Mouse (Mus musculus) c-Kit-positive CD71-positive TER-119-negative erythroid progenitor cells, embryonic 14.5 days (primary cell): ENCODE data around the gene Dnm1.
"Not testable (repeated sequence)": the region's sequence is repeated elsewhere in the genome, so short reads cannot be mapped to it uniquely, and the experiment has no call there.

Experiments used
- DNase-seq: peaks from one replicate; pipeline ENCODE4 v3.0.0-alpha.2; 2013; ENCODE audit warnings: low read depth

Dnm1 gene

DNA sequence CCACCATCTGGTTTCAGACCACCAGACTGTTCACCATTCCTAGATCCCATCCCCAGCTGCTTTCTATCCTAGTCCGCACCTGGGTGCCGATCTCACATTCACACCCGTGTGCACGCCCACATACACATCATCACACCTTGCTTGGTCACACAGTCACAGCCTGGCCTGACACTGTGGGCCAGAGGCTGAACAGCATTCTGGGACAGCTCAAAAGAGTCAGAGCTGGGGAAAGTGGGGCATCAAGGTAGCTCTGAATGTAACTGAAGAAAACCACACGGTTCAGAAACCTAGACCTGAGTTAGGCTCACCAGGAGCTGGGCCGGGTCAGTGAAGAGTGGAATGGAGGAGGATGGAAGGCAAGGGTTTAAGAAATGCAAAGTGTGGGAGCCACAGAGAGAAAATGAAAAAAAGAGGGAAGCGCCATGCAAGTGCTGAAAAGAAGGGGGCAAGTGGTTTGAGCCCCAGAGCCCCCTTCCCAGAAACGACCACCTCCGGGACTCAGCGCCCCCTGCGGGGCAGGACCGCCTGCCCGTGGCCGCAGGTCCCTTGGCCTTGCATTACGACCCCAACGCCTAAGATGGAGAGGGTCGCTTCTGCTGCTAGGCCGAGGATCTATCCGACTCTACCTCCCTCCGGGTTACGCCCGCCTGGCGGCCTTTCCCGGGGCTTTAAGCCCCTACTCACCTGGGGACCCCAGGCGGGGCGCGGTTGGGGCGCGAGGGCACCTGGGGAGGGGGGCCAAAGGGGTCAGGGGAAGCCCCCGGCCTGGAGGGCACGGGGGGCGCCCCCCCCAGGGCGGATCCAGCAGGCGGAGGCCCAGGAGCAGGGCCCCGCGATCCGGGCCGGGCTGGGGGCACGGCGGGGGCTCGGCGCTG lies 41.5 kb downstream of the Dnm1 start:
- no peak for DNase-seq

DNA sequence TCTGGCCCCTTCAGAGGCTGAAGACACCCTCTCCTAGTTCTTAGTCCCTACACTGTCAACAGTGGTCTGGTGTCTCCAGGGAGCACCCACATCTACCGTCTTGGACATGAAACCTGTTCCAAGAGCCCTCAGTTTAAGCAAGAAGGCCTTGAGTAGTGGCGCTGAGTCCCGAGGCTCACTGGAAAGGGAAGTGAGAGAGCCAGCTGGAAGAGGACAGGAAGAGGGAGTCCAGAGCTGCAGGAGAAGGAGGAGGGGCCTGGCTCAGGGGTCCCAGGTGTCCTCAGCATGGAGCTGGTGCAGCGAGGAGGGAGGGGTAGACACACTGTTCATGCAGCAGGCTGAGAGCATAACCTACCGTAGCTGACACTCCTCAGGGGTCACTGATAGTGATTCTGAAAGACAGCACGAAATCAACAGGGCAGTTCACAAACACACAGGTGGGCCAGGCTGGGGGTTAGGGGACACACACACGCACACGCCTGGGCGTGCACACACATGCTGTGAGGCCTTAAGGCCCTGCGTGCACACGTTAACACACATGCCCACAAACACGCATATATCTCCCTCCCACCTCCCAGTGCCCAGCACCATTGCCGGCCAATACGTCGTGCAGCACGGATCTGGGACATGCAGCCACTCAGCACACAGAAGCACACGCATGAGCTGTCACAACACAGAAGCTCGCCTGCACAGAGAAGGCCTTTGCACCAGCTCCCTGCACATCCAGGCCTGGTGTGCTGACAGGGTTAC lies 42.9 kb downstream of the Dnm1 start:
- no peak for DNase-seq

DNA sequence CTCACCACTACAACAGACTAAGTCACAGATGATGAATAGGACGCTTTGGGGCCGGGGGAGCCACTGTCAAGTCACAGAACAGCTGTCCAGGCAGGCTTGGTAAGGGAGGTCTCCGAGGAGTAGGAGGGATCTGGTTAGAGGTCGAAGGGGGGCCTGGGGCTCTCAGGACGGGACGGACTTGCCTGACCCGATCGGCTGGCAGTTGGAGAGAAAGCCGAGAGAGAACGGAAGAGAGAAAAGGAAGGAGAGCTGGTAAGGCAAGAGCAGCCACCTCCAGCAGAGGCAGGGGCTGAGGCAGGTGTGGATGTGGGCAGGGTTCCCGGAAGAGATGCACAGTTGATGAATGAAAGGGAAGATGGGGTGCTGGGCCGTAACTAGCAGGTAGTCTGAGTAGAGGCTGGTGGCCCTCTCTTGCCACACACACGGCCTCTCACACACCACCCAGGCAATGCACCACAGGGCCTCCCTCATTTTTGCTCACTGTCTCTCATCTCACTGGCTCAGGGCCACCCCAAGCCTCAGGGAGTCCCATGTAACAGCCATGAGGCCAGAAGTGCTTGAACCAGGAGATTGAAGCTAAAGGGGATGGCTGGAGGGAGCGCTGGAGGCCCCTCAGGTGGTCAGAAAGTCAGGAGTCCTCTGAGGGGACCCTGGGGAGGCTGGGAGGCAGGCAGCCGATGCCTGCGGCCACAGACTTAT lies 44.1 kb downstream of the Dnm1 start:
- no peak for DNase-seq

DNA sequence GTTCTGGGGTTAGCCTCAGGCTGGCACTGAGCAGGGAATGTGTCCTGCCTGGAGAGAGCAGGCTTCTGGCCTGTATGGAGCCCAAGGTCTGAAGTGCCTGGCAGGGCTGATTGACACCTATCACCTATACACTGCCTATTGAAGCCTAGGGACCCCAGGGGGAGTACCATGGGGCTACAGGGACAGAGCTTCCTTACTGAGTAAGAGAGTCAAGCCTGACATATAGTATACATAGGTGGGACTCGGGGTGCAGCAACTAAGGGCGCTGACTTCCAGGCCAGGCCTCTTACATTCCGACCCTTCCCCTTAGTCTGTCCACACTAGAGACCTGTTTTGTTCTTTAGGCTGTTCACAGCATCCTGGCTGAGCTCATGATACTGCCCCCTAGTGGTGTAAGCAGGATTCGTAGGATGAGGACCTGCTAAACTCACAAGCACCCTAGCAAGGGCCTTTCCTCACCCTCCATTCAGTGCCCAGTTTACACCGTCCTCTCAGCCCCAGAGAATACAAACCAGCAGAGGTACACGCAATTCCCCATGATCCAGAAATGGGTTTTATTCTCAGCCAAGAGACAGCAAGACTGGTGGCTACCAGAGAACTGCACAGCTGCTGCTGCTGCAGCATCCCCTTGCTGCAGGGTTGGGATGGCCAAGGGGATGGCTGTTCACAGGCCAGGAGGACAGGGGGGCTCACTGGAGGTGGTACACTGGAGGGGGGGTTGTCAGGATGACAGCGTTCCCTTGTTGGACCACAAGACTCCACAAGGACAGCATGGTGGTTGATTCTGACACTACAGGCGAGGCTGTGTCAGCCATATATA lies 45.0 kb downstream of the Dnm1 start:
- DNase-seq, result peak; percentile 51

DNA sequence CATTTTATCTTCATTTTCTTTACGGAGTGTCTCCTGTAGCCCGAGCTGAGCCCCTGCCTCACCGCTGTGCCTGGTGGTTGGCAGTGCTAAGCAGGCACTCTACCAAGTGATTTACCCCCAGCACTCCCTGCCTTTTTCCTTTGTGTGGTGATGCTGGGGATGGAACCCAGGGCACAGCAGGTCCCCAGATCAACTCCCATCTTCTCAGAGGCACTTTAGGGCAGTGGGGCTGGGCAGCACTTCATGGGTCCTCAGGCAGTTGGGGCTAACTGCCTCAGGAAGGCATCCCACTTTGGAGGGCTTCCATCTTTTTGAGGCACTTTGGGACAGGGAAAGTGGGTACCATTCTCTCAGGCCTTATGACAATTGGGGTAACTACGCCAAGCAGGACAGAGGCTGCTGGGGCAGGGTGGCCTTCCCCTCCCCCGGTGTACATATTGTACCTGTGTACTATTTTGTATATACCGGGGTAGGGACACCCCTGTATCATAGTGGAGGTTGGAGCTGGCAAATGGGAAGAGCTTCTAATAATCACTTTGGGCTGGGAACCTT lies 45.8 kb downstream of the Dnm1 start:
- DNase-seq, result no peak

DNA sequence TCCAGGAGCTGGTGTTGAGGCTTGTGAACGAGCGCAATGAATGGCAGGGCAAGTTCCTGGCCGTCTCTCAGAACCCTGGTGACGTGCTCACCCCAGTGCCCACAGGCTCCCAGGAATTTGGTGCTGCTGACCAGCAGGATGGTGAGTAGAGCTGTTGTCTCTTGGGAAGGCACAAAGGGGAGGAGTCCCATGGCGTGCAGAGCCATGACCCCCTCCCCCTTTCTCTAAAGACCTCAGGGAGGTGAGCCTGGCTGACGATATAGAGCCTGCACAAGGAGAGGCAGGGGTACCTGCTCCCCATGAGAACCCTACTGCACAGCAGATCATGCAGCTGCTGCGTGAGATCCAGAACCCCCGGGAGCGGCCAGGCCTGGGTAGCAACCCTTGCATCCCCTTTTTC lies 47.0 kb downstream of the Dnm1 start:
- no peak for DNase-seq

DNA sequence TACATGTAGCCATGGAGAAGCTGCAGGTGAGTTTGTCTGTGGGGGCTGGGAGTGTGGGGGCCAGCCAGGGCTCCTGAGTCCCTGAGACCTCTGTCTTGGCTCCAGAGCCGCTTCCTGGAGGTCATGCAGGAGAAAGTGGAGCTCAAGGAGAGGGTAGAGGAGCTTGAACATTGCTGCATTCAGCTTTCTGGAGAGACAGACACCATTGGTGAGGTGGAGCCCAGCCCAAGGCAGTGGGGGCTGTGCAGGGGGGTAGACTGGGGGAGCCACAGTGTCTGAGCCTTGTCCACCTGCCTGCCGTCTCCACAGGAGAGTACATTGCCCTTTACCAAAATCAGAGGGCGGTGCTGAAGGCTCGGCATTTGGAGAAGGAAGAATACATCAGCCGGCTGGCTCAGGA lies 47.5 kb downstream of the Dnm1 start:
- no peak for DNase-seq

DNA sequence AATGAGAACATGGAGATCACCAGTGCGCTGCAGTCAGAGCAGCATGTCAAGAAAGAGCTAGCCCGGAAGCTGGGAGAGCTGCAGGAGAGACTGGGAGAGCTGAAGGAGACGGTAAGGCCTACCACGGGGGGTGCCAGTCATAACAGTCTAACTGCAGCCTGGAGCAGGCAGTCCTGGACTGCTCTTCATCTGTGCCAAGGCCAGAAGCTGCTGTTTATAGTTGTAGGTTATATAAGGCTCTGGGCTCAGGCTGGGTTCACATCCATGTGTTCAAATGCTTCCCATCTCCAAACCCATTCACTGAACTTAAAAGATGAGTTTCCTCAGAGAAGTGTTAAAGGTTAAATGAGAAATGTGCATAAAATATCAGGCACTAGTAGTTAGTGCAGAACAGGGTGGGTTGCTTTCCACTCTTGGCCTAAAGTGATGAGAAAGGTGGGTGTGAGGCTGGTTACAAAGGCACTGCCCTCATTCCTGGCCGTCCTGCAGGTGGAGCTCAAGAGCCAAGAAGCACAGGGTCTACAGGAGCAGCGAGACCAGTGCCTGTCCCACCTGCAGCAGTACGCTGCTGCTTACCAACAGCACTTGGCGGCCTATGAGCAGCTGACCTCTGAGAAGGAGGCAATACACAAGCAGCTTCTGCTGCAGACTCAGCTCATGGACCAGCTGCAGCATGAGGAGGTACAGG lies 48.8 kb downstream of the Dnm1 start:
- DNase-seq, result peak; percentile 38

DNA sequence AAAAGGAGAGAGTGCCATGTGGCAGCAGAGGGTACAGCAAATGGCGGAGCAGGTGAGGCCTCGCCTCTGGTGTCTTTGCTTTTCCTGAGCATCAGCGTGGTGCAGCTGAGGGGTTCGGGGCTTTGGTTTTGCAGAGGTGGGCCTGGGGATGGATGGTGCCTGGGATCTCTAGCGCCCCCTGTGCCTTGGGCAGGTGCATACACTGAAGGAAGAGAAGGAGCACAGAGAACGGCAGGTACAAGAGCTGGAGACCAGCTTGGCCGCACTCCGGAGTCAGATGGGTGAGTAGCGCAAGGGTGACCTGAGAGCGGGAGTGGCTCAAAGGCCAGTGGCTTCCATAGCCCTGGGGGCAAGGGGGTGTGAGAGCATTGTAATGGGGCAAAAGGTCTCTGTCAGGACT lies 50.2 kb downstream of the Dnm1 start:
- no peak for DNase-seq

DNA sequence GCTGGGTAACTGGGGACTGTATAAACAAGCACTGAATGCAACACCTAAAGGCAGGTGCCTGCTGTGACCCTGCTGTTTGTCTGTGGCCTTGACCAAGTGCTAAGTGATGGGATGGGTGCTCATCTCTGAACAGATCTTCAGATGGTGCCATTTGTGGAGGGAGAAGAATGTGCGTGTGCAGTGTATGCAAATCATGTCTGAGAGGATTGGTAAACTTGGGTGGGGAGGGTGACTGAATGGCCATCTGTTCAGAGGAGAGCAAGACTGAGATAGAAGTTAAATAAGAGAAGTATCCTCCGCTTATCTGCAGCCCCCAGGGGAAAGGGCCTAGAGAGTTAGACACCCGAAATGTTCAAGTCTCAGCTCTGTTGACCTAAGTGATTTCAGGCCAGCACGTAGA lies 53.7 kb downstream of the Dnm1 start:
- no peak for DNase-seq

DNA sequence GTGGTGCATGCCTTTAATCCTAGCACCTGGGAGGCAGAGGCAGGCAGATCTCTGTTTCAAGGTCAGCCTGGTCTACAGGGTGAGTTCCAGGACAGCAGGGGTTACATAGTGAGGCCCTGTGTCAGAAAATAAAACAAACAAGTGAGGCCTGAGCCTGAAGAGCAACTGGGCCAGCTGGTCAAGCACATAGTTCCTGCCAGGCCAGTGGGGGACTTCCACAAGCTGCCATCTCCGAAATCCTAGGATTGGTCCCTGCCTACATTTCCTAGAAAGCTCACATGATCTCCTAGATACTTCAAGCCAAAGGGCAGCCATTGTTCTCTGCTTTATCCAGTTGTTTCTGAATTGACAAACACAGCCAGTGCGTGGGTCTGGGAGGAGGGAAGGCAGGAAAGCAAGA lies 57.3 kb downstream of the Dnm1 start:
- DNase-seq, result not testable (repeated sequence)

DNA sequence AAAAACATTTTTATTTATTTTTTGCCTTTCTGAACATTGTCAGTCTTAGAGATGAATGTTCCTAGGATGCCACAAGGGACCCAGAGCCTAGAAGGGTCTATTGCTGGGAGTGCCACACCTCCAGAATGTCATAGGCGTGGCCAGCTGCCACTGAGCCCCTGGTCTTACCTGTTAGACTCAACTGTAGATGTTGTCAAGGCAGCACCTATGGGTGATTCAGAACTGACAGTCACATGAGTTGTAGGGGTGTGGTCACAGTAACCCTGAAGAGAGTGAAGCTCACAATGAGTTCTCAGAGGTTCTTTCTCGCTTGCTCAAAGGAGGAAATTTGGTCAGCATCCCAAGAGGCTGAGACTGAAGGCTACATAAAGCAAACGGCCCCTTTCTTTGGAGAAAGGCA lies 57.9 kb downstream of the Dnm1 start:
- no peak for DNase-seq

DNA sequence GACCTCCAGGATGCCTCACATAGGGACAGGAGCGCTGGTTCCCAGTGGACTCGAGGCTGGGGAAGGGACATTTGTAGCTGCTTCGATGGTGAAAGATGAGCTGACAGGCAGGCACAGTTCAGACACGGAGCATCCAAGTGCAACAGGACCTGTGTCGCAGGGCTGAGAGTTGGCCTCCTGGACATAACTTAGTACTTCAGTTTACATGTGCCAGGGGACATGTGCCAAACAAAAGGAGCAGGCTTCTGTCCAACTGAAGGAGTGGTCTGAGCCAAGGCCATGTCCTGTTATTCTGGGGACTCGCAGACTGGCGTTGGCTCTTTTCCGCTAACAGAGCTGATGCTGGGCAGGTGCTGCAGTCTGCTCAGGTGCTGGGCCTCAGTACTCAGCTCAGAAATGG lies 58.8 kb downstream of the Dnm1 start:
- no peak for DNase-seq

DNA sequence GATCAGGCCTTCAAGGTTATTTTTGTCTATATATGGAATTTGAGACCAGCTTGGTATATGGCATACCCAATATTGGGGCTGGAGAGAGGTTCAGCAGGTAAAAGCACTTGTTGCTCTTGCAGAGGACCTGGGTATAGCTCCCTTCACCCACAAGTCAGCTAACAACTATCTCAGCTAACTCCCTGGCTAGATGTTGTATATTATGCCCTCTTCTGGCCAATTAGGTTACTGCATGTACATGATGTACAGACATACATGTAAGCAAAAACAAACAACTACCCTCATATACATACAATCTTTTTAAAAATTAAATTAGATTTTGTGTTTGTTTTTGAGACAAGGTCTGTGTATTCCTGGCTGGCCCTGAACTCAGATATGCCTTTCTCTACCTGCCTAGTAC lies 63.6 kb downstream of the Dnm1 start:
- DNase-seq, result peak; percentile 69

DNA sequence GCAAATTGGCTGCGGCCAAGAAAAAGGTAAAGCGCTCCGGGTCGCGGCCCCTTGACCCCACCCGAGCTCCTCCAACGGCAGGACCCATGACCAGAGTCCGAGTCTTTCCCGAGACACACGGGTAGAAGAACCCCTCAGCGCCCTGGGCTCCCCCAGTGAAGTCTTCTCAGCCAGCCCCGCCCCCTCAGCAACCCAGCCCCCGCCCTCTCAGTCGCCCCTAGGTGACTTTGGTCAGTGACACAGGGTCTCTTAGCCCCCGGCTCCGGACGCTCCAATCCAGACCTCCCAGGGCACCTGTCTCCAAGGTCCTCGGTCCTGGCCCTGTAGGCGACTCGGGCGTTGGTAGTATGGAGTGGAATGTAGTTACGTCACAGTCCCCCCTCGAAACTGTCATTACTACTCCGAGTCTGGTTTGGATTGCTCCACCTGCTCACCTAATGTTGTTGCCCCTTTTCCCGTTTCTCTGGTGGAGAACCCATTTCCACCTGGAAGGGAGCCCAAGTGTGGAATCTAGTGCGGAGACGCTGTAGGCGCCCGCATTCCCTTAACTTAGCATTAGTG lies 64.7 kb downstream of the Dnm1 start:
- peak; percentile 40 for DNase-seq

DNA sequence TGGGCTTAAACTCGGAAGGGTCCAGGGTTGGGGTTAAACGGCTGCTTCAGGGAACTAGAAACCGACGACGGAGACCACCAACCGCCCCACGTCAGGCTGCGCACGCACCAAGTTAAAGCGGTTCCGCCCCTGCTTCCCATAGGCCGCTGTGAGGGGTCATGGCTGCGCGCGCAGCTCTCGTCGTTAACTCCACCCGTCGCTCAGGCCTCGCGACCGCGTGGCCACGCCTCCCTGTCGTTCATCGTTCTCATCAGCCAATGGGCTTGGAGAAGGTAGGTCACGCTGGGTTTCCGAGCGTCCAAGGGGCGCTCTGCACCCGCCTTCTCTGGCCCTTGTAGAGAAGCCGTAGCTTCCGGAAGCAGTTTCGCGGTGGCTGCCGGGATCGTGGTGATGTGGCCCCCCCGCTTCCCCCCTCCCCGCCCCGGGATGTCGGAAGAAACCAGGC lies 65.2 kb downstream of the Dnm1 start, which contains the start of gene Swi5:
TSS of gene Swi5 (minus strand) at position 153 of the 445 bp plus-strand sequence.
- DNase-seq, result peak; percentile 100

DNA sequence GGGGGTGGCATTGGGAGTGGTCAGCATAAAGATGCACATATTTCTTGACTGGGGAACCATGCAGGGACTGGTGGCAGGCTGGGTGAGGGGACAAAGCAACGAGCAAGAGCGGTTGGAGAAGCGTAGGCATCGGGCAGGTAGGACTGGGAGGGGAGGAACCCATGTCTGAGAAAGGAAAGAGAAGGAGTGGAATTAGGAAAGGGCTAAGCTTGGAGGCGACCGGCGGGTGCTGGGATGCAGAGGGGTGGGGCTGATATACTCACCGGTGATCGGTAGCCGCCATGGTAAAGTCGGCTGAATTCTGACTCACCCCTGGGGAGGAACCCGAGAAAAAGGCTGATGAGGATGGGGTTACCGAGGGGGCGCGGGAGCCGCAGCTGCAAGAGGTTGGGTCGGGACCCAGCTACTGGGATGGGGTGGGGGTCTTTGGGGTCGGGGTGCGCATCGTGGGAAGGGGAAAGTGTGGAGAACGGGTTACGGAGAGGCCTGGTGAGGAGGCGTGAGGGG lies 65.8 kb downstream of the Dnm1 start, which contains the start of gene Golga2:
TSS of gene Golga2 (plus strand) at position 51 of the 507 bp plus-strand sequence.
- peak; percentile 23 for DNase-seq

DNA sequence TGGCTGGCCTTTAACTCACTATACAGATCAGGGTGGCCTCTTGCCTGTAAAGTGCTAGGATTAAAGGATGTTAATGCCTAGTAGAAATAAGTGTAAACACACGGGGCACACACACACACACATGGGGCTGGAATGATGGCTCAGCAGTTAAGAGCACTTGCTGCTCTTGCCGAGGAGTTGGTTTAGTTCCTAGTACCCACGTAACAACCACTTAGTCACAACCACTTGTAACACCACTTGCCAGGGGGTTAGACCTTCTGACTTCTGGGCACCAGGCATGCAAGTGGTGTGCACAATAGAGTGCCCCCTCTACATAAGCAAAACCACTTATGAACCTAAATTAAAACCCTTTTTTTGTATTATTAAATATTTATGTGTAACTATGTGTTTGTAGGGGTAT lies 69.2 kb downstream of the Dnm1 start:
- no peak for DNase-seq

DNA sequence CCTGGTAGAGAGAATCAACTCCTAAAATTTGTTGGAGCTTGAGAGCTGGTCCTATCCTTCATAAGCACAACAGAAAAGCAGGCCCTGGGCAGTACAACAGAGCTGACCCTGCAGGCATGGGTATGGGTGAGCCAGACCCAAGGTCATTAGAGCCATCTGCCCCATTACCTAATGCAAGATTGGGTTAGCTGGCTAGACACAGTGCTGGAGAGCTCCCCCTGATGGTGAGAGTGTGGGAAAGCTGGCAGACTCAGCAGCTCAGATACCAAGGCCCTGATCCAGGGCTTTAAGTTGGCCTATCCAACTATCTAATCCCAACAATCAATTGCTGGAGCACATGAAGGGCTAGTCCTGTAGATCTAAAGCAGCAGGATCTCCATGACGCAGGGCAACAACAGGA lies 70.4 kb downstream of the Dnm1 start:
- DNase-seq, result peak; percentile 66

DNA sequence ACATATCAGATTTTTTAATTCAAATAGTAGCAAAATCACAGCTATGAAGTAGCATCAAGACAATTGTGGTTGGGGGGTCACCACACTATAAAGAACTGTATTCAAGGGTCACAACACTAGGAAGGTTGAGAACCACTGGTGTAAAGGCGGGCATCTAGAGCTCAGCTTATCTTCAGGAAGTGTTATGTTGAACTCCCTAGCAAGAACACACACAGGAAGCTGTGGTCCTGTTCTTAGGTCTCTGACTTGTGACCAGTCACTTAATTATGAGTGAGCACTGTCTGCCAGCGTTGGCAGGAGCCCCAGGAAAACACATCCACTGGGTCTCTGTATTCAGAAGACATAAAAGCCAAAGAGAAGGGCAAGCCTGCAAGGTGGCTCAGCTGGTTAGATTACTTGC lies 70.8 kb downstream of the Dnm1 start:
- no peak for DNase-seq
